Mouse (Mus musculus) neural tube, embryonic 14.5 days (tissue): Measurements from ENCODE around the gene Sult1b1. TPM values are rescaled to one million over a fixed set of nuclear protein-coding genes. Genes with fewer than 3 reads are reported as not detected.
"Not testable (repeated sequence)": the region's sequence is repeated elsewhere in the genome, so short reads cannot be mapped to it uniquely, and the experiment has no call there.

ENCODE experiments used
- ATAC-seq: fragments of 200-750 bp; cut with Nextera tagmentation; 2 replicates; pipeline ENCODE4 v1.8.0; 2017; ENCODE audit warnings: low read depth, mild to moderate bottlenecking, moderate TSS enrichment, moderate library complexity
- H3K27ac ChIP-seq: fragments of 300-500 bp; sonication (generic); 2 replicates; pipeline ENCODE4 v1.5.1; 2014; ENCODE audit warnings: low read depth, mild to moderate bottlenecking, control low read depth, low read length, moderate library complexity, mixed read lengths
- H3K27me3 ChIP-seq: fragments of 300-500 bp; sonication (generic); 2 replicates; pipeline ENCODE4 v1.6.1; 2014; ENCODE audit warnings: low read length; ENCODE audit not compliant: control insufficient read depth, insufficient read depth
- H3K36me3 ChIP-seq: fragments of 300-500 bp; sonication (generic); 2 replicates; pipeline ENCODE4 v1.6.1; 2014; ENCODE audit warnings: low read length, mixed read lengths; ENCODE audit not compliant: control insufficient read depth, insufficient read depth
- H3K4me1 ChIP-seq: fragments of 300-500 bp; sonication (generic); 2 replicates; pipeline ENCODE4 v1.6.1; 2014; ENCODE audit warnings: low read length; ENCODE audit not compliant: control insufficient read depth, insufficient read depth
- H3K4me2 ChIP-seq: fragments of 300-500 bp; sonication (generic); 2 replicates; pipeline ENCODE4 v1.6.1; 2014; ENCODE audit warnings: mild to moderate bottlenecking, low read depth, low read length, control low read depth
- H3K4me3 ChIP-seq: fragments of 300-500 bp; sonication (generic); 2 replicates; pipeline ENCODE4 v1.5.1; 2014; ENCODE audit warnings: low read depth, low read length, control low read depth, mixed read lengths
- H3K9ac ChIP-seq: fragments of 300-500 bp; sonication (generic); replicated peaks from 2 replicates; pipeline ENCODE4 v1.6.1; 2014; ENCODE audit warnings: low read depth, mild to moderate bottlenecking, control low read depth, low read length, mixed read lengths
- H3K9me3 ChIP-seq: fragments of 300-500 bp; sonication (generic); 2 replicates; pipeline ENCODE4 v1.6.1; 2016; ENCODE audit warnings: low read length; ENCODE audit not compliant: control insufficient read depth
- WGBS: fragments of 180-500 bp; shearing (Covaris S2); extraction: QIAGEN DNeasy Blood & Tissue Kit; methylation state at CpG from one replicate; pipeline ENCODE4 v1.1.7; 2014; 5-methylcytosine and 5-hydroxymethylcytosine counted together
- polyA plus RNA-seq: library from polyadenylated mRNA; unstranded; fragments of >200 nt; fragmentation: Nextera tagmentation; extraction: Ambion mirVana; gene quantifications from 2 replicates; pipeline ENCODE4 v1.2.1, GENCODE M21; 2014

Sult1b1 gene
- polyA plus RNA-seq, 1 experiment from 2014 or later = not detected

DNA sequence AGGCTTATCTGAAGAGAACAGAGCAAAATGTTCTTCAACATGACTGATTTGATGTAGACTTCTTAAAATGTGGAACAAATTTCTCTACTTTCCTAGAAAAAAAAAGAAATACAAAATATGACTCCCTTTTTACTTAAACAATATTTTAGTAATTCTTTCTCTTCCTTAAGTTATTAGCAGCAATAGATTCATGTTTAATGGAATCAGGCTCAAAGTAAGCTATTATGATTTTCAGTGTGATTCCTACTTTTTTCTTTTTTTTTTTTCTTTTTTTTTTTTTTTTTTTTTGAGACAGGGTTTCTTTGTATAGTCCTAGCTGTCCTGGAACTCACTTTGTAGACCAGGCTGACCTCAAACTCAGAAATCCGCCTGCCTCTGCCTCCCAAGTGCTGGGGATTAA, 51.3 kb downstream of the Sult1b1 start, which contains the start of gene Gm43638:
Gene Gm43638, minus strand, starts transcription at position 101 of the 400 bp plus-strand sequence.
- H3K9me3 ChIP-seq, H3K4me2 ChIP-seq, H3K27me3 ChIP-seq, H3K9ac ChIP-seq, H3K27ac ChIP-seq, H3K4me1 ChIP-seq, H3K36me3 ChIP-seq, ATAC-seq, H3K4me3 ChIP-seq: not testable (repeated sequence)
- WGBS = 89% methylated on average over 1 of the region's 1 CpGs

GRCm38 (mm10) chr5:87482160-87482559, 55.8 kb downstream of the Sult1b1 start, which contains the start of gene Ugt2a2:
Ugt2a2 (minus strand) TSS chr5:87482260.
- ATAC-seq = no peak
- 79% methylated on average over 5 of the region's 5 CpGs for WGBS
- Histone ChIP-seq H3K4me1 (no peaks in the 10 kb centered on the region), H3K36me3 (no peaks in the 10 kb centered on the region), H3K27me3 (no peaks in the 10 kb centered on the region), H3K27ac (no peak within 1 kb of the TSS), H3K9me3 (no peaks in the 10 kb centered on the region), H3K4me3 (no peak within 1 kb of the TSS), H3K9ac (no peak within 1 kb of the TSS), H3K4me2 (no peak within 1 kb of the TSS)

Other genes with a start within 250 kb of the Sult1b1 start
- not detected in 2 replicates for gene Ugt2a3, start 201.0 kb downstream of the Sult1b1 start, polyA plus RNA-seq
- not detected in 2 replicates for gene Ugt2b38, start 114.0 kb downstream of the Sult1b1 start, polyA plus RNA-seq
- not detected in 2 replicates for gene Ugt2a2, start 55.9 kb downstream of the Sult1b1 start, polyA plus RNA-seq
- not detected in 2 replicates for gene Gm43638, start 51.4 kb downstream of the Sult1b1 start, polyA plus RNA-seq
- not detected in 2 replicates for gene Ugt2a1, start 47.3 kb downstream of the Sult1b1 start, polyA plus RNA-seq
- gene Sult1d1, start 30.8 kb upstream of the Sult1b1 start, polyA plus RNA-seq = not detected in 2 replicates
- gene Sult1e1, start 53.4 kb upstream of the Sult1b1 start, polyA plus RNA-seq = not detected in 2 replicates
- not detected in 2 replicates for gene Csn1s1, start 128.0 kb upstream of the Sult1b1 start, polyA plus RNA-seq
- not detected in 2 replicates for gene Csn2, start 161.4 kb upstream of the Sult1b1 start, polyA plus RNA-seq
- gene Csn1s2a, start 236.4 kb upstream of the Sult1b1 start, polyA plus RNA-seq = not detected in 2 replicates